Mouse (Mus musculus) left cerebral cortex, adult 9 months (tissue): ENCODE data around the gene Mpig6b.

Source experiments
- DNase-seq, 2 experiments: peaks; one replicate each; pipeline ENCODE4 v3.0.0; 2022; ENCODE audit warnings: low spot score in 2 of 2

The Mpig6b gene

GRCm38 (mm10) chr17:35017706-35018030 lies 48.3 kb downstream of the Mpig6b start:
- DNase-seq = no peak

- no peak for DNase-seq
Measured at GRCm38 (mm10) chr17:35016791-35017705, 48.9 kb downstream of the Mpig6b start.

GRCm38 (mm10) chr17:35016376-35016775 lies 49.6 kb downstream of the Mpig6b start, which contains the start of gene Vwa7:
TSS of gene Vwa7 (plus strand) at chr17:35016579.
- no peak for DNase-seq

- no peak for DNase-seq
Measured at GRCm38 (mm10) chr17:35015296-35015695, 50.7 kb downstream of the Mpig6b start.

- no peak for DNase-seq
Measured at GRCm38 (mm10) chr17:35013221-35013620, 52.8 kb downstream of the Mpig6b start.
